Mouse (Mus musculus) thymus, adult 2 months (tissue): ENCODE data around the gene Txndc16.

ENCODE experiments used
- CTCF ChIP-seq: fragments of 200-500 bp; IDR thresholded peaks from 2 replicates; pipeline ENCODE4 v1.5.1; 2012; ENCODE audit warnings: mild to moderate bottlenecking, control low read depth, low read length, moderate library complexity, borderline replicate concordance; ENCODE audit not compliant: control insufficient read depth, poor library complexity, insufficient read depth; ENCODE audit errors: extremely low read depth
- POLR2A ChIP-seq: fragments of 200-500 bp; IDR thresholded peaks from 2 replicates; pipeline ENCODE4 v1.6.1; 2012; ENCODE audit warnings: mild to moderate bottlenecking, low read length, control low read depth, moderate library complexity; ENCODE audit not compliant: control insufficient read depth, poor library complexity, insufficient read depth; ENCODE audit errors: extremely low read depth

DNA sequence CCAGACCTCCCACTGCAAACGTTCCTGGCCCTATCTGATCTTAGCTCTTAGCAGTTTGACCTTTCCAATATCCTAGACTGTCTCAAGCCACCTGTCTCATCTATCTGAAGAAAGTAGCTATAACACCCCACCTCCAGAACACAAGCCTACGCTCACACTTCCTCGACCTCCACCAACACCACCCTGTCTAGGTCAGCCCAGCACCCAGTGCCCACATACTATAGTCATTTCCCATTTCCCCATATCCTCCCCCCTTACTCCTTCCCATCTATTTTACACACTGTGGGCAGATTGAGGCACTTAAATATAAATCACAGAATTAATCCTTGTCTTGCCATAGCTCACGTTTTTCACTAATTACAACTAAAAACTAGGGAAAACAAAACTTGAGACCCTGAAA, 38.5 kb downstream of the Txndc16 start:
- TF ChIP-seq POLR2A (no peak), CTCF (no peak)
